Mouse (Mus musculus) hindbrain, embryonic 13.5 days (tissue): Measurements from ENCODE around the gene Zfp687. TPM values are rescaled to one million over a fixed set of nuclear protein-coding genes. Genes with fewer than 3 reads are reported as not detected.

Experiments used
- microRNA-seq: library from miRNA; unstranded; fragments of <30 nt; microRNA quantifications from one replicate; pipeline ENCODE4, GENCODE M21; 2016
- polyA plus RNA-seq: library from polyadenylated mRNA; unstranded; fragments of >200 nt; fragmentation: Nextera tagmentation; extraction: Ambion mirVana; gene quantifications from 2 replicates; pipeline ENCODE4 v1.2.1, GENCODE M21; 2015

Zfp687 gene
- polyA plus RNA-seq, 1 experiment from 2014 or later, result 22.8 TPM

Small RNAs within 50 kb of the gene (microRNA-seq; reads per million reads assigned to microRNA genes)
- 1.6 reads per million for gene Mir7013

Other genes starting within 250 kb of the Zfp687 start
- 7.4 and 7.6 TPM in 2 replicates for gene Cgn, start 229.0 kb downstream of the Zfp687 start, polyA plus RNA-seq
- gene Pogz, start 177.9 kb downstream of the Zfp687 start, polyA plus RNA-seq, result 22.7 and 23.4 TPM in 2 replicates
- 366 and 376 TPM in 2 replicates for gene Psmb4, start 128.5 kb downstream of the Zfp687 start, polyA plus RNA-seq
- 10.1 and 14.1 TPM in 2 replicates for gene Selenbp1, start 82.4 kb downstream of the Zfp687 start, polyA plus RNA-seq
- gene Rfx5, start 61.4 kb downstream of the Zfp687 start, polyA plus RNA-seq, result 5.4 and 5.5 TPM in 2 replicates
- gene Pi4kb, start 40.7 kb downstream of the Zfp687 start, polyA plus RNA-seq, result 23.2 and 24.7 TPM in 2 replicates
- gene Psmd4, start 27.2 kb upstream of the Zfp687 start, polyA plus RNA-seq, result 269 and 277 TPM in 2 replicates
- gene Pip5k1a, start 91.5 kb upstream of the Zfp687 start, polyA plus RNA-seq, result 15.4 and 16.7 TPM in 2 replicates
- gene Vps72, start 95.6 kb upstream of the Zfp687 start, polyA plus RNA-seq, result 219 and 221 TPM in 2 replicates
- gene Tmod4, start 109.0 kb upstream of the Zfp687 start, polyA plus RNA-seq, result 0.99 and 1.5 TPM in 2 replicates
- 95.9 and 97.1 TPM in 2 replicates for gene Scnm1, start 118.6 kb upstream of the Zfp687 start, polyA plus RNA-seq
- 36.8 and 38.4 TPM in 2 replicates for gene Lysmd1, start 118.6 kb upstream of the Zfp687 start, polyA plus RNA-seq
- gene Tnfaip8l2, start 126.9 kb upstream of the Zfp687 start, polyA plus RNA-seq, result 2.8 and 3.1 TPM in 2 replicates
- gene Sema6c, start 145.0 kb upstream of the Zfp687 start, polyA plus RNA-seq, result 31.5 and 31.8 TPM in 2 replicates
- gene Gabpb2, start 202.5 kb upstream of the Zfp687 start, polyA plus RNA-seq, result 4.5 and 4.6 TPM in 2 replicates
- 65.5 and 68.9 TPM in 2 replicates for gene Cdc42se1, start 213.3 kb upstream of the Zfp687 start, polyA plus RNA-seq
- 307 and 311 TPM in 2 replicates for gene Mllt11, start 216.7 kb upstream of the Zfp687 start, polyA plus RNA-seq
- 0.19 and 0.26 TPM in 2 replicates for gene Gm128, start 226.2 kb upstream of the Zfp687 start, polyA plus RNA-seq
- 0.13 and 0.25 TPM in 2 replicates for gene Bnipl, start 235.7 kb upstream of the Zfp687 start, polyA plus RNA-seq